Mouse (Mus musculus) hindbrain, postnatal 0 days (tissue): ENCODE results near the gene Atp10a. TPM values are rescaled to one million over a fixed set of nuclear protein-coding genes. Genes with fewer than 3 reads are reported as not detected.
A peak's percentile ranks its signal among the peaks of the same experiment; 100 is the strongest.

Experiments used
- ATAC-seq: fragments of 200-750 bp; cut with Nextera tagmentation; 2 replicates; pipeline ENCODE4 v1.8.0; 2017; ENCODE audit warnings: mild to moderate bottlenecking, moderate TSS enrichment, moderate library complexity
- DNase-seq: peaks from one replicate; pipeline ENCODE4 v3.0.0-alpha.2; 2015; ENCODE audit warnings: low spot score
- H3K27ac ChIP-seq: fragments of 300-500 bp; sonication (generic); 2 replicates; pipeline ENCODE4 v1.5.1; 2014; ENCODE audit warnings: mild to moderate bottlenecking
- H3K27me3 ChIP-seq: fragments of 300-500 bp; sonication (generic); 2 replicates; pipeline ENCODE4 v1.6.1; 2014; ENCODE audit warnings: low read length, mixed read lengths; ENCODE audit not compliant: insufficient read depth
- H3K36me3 ChIP-seq: fragments of 300-500 bp; sonication (generic); 2 replicates; pipeline ENCODE4 v1.6.1; 2014; ENCODE audit warnings: low read length, mixed read lengths; ENCODE audit not compliant: insufficient read depth
- H3K4me1 ChIP-seq: fragments of 300-500 bp; sonication (generic); 2 replicates; pipeline ENCODE4 v1.6.1; 2014; ENCODE audit warnings: antibody characterized with exemption, low read length, mixed read lengths; ENCODE audit not compliant: insufficient read depth
- H3K4me2 ChIP-seq: fragments of 300-500 bp; sonication (generic); 2 replicates; pipeline ENCODE4 v1.6.1; 2014; ENCODE audit warnings: low read depth, mild to moderate bottlenecking, low read length, moderate library complexity, mixed read lengths
- H3K4me3 ChIP-seq: fragments of 300-500 bp; sonication (generic); 2 replicates; pipeline ENCODE4 v1.5.1; 2014; ENCODE audit warnings: low read length
- H3K9ac ChIP-seq: fragments of 300-500 bp; sonication (generic); replicated peaks from 2 replicates; pipeline ENCODE4 v1.6.1; 2014; ENCODE audit warnings: mild to moderate bottlenecking, low read length, moderate library complexity, mixed read lengths
- H3K9me3 ChIP-seq: fragments of 300-500 bp; sonication (generic); 2 replicates; pipeline ENCODE4 v1.6.1; 2016; ENCODE audit warnings: low read length, mixed read lengths
- CTCF ChIP-seq: IDR thresholded peaks from 2 replicates; pipeline ENCODE4 v1.5.1; 2016; ENCODE audit warnings: antibody characterized with exemption, control low read depth, low read depth
- WGBS: fragments of 180-500 bp; shearing (Covaris S2); extraction: QIAGEN DNeasy Blood & Tissue Kit; methylation state at CpG from one replicate; pipeline ENCODE4 v1.1.7; 2014; 5-methylcytosine and 5-hydroxymethylcytosine counted together
- polyA plus RNA-seq: library from polyadenylated mRNA; unstranded; fragments of >200 nt; fragmentation: Nextera tagmentation; extraction: Ambion mirVana; gene quantifications from 2 replicates; pipeline ENCODE4 v1.2.1, GENCODE M21; 2015
- total RNA-seq: library from RNA; depleted of rRNA; stranded (reverse); fragments of >200 nt; gene quantifications from 2 replicates; pipeline ENCODE4 v1.2.3, GENCODE M21; 2014

Gene Atp10a
- total and polyA plus RNA-seq, 2 experiments from 2014 or later = 0.75 to 5.9 TPM

DNA sequence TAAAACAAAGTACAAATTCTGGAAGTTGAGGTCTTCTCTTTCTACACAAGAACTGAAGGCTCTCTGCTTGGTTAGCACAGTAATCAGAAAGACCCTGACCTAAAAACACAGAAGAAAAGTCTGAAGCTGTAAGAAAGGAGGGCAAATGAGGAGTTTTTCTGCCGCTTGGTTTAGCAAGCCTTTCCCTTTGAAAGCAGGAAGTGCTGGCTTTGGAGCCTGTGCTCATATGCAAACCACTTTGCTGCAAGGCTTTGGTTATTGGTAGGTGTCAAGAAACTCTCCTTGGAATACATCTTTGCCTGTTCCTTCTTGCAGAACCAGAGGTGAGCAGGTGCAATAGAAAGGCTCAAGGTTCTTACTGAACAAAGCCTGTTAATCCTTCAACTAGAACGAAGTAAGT lies 41.1 kb downstream of the Atp10a start:
- Histone ChIP-seq H3K9me3 (no peaks in the 10 kb centered on the region), H3K9ac (no peak overlapping the region), H3K27me3 (no peaks in the 10 kb centered on the region), H3K4me1 (no peaks in the 10 kb centered on the region), H3K4me3 (no peak overlapping the region), H3K36me3 (no peaks in the 10 kb centered on the region), H3K27ac (no peak overlapping the region), H3K4me2 (no peak overlapping the region)
- ATAC-seq (no peak), DNase-seq (no peak)
- TF ChIP-seq CTCF = no peak
- 66% methylated on average over 2 of the region's 2 CpGs for WGBS

DNA sequence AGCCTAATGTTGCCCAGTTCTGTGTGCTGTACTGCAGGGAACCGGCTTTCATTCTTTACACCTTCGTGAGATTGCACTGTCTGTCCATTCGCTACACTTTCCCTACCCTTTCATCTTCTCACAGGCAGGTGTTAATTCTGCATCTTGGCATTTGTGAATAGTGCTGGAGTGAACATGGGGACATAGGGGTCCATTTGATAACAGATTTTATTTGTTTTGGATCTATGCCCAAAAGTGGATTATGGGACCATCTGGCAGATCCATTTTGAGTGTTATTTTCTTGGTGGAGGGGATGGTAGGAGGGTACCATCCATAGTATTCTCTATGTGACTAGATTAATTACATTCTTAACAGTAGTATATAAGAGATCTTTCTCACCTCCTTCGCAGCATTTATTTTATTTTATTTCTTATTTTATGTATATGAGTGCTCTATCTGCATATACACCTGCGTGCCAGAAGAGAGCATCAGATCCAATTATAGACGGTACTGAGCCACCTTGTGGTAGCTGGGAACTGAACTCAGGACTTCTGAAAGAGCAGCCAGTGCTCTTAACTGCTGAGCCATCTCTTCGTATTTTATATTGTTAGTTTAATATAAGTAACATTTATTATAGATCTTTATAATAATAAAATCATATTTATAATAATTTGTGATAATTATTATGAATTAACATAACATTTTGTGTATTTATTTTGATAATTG lies 42.9 kb downstream of the Atp10a start:
- H3K4me1 ChIP-seq = no peaks in the 10 kb centered on the region
- no peaks in the 10 kb centered on the region for H3K27me3 ChIP-seq
- H3K9ac ChIP-seq = no peak overlapping the region
- DNase-seq (peak; percentile 6), ATAC-seq (0 out of 2 replicates have a peak, but pooled peaks have one; percentile 43)
- no peaks in the 10 kb centered on the region for H3K36me3 ChIP-seq
- H3K4me2 ChIP-seq = no peak overlapping the region
- H3K9me3 ChIP-seq = no peaks in the 10 kb centered on the region
- no peak overlapping the region for H3K4me3 ChIP-seq
- WGBS = 84% methylated on average over 7 of the region's 7 CpGs
- peak; percentile 20; the same call in 1 of the 2 replicates for TF ChIP-seq CTCF
- no peak overlapping the region for H3K27ac ChIP-seq

DNA sequence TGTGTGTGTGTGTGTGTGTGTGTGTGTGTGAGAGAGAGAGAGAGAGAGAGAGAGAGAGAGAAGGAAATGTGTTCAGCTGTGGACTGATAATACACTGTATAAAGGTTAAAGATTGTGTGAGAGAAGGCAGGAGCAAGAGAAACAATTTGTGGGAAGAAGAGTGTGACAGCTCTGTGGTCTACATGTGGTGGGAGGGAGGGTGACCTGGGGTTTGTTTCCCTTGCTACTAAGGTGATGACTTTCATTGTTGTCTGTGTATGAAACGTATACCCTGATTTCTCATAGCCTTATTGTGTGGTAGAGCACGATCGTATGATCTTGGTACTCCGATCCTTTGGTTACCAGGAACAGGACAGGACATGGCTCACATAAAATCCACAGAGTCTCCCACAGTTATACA lies 45.3 kb downstream of the Atp10a start:
- H3K27me3 ChIP-seq = no peaks in the 10 kb centered on the region
- no peak overlapping the region for H3K27ac ChIP-seq
- H3K4me1 ChIP-seq = no peaks in the 10 kb centered on the region
- H3K9me3 ChIP-seq = no peaks in the 10 kb centered on the region
- 92% methylated on average over 4 of the region's 4 CpGs for WGBS
- no peak overlapping the region for H3K4me3 ChIP-seq
- no peak for TF ChIP-seq CTCF
- DNase-seq (no peak), ATAC-seq (no peak)
- H3K36me3 ChIP-seq = no peaks in the 10 kb centered on the region
- H3K9ac ChIP-seq = no peak overlapping the region
- no peak overlapping the region for H3K4me2 ChIP-seq

DNA sequence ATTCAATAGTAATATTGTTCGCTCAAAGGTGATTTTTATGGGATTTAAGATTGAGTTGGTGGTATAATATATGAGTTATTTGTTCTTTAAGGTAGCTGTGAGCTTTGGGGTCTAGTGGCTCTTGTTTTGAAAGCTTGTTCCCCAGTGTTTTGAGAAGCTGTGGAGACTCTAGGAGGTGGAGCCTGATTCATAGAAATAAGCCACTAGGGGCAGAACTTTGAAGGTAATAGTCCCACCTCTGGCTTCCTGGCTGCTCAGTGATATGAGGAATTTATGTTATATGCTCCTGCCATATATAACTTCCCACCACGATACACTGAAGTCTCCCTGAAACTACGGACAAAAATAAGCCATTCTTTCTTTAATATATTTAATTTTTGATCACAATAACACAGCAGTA lies 49.2 kb downstream of the Atp10a start:
- no peak overlapping the region for H3K4me3 ChIP-seq
- H3K4me1 ChIP-seq = no peaks in the 10 kb centered on the region
- no peak overlapping the region for H3K27ac ChIP-seq
- no peaks in the 10 kb centered on the region for H3K27me3 ChIP-seq
- no peak overlapping the region for H3K9ac ChIP-seq
- TF ChIP-seq CTCF = no peak
- H3K4me2 ChIP-seq = no peak overlapping the region
- H3K36me3 ChIP-seq = no peaks in the 10 kb centered on the region
- 96% methylated on average over 3 of the region's 3 CpGs for WGBS
- no peaks in the 10 kb centered on the region for H3K9me3 ChIP-seq
- DNase-seq (no peak), ATAC-seq (no peak)

DNA sequence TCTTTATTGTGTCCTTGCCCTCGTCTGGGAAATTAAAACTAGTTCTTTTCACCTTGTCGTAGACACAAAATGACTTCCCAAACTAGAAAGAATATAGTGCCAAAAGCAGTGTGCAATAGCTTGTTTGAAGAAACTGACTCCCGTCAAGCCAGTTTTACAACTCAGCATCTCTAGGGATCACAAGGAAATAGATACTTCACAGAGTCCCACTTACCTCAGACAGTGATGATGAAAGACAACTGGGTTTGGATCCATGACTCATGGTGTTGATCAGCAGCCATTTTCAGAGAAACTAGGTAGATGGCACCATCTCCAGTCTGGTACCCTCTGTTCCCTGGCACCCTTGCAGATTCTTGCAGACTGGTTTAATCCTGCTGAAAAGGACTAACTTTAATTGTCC lies 53.3 kb downstream of the Atp10a start:
- TF ChIP-seq CTCF = no peak
- H3K36me3 ChIP-seq = no peaks in the 10 kb centered on the region
- H3K27me3 ChIP-seq = no peaks in the 10 kb centered on the region
- H3K4me2 ChIP-seq = no peak overlapping the region
- WGBS = 88% methylated on average over 3 of the region's 3 CpGs
- H3K9ac ChIP-seq = no peak overlapping the region
- DNase-seq = no peak
- no peak overlapping the region for H3K27ac ChIP-seq
- no peak overlapping the region for H3K4me3 ChIP-seq
- no peak for ATAC-seq
- H3K9me3 ChIP-seq = no peaks in the 10 kb centered on the region
- no peaks in the 10 kb centered on the region for H3K4me1 ChIP-seq

DNA sequence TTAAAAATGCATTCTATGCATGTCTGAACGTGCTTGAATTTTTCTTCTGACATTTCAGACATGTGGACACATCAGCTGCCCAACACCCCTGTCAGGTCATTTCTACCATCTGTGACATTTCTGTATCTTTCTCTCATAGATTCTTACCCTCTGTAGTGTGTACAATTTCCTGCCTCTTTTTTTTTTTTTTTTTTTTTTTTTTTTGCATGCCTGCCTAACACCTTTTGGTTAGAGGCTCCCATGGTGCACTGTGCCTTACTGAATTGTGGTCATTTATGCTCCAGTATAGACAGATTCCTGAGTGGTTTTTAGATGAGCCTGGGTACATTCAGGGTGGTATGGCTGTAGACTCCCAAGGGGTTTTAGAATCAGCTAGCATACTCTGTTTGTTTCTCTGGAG lies 54.3 kb downstream of the Atp10a start:
- no peak for TF ChIP-seq CTCF
- no peak overlapping the region for H3K4me3 ChIP-seq
- DNase-seq (no peak), ATAC-seq (no peak)
- H3K36me3 ChIP-seq = no peaks in the 10 kb centered on the region
- H3K4me2 ChIP-seq = no peak overlapping the region
- H3K27ac ChIP-seq = no peak overlapping the region
- no peaks in the 10 kb centered on the region for H3K27me3 ChIP-seq
- no peaks in the 10 kb centered on the region for H3K9me3 ChIP-seq
- H3K9ac ChIP-seq = no peak overlapping the region
- H3K4me1 ChIP-seq = no peaks in the 10 kb centered on the region
- WGBS = 80% methylated on average over 1 of the region's 1 CpGs

DNA sequence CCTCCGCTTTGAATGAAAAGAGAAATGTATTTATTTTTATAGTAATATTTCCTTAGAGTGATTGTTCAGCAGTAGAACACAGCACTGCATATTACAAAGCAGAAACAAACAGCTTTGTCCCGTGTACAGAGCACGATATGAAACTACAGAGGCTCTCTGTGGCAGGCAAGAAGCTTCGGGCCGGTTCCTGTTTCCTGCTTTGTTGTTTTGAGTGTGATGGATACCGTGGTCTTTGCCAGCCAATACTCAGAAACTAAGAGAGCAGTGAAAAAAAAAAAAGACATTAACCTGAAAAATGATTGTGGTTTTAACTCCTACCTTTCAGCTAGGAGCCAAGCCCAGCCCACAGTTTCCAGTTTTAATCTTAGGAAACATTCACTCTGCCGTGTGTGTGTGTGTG lies 55.8 kb downstream of the Atp10a start:
- Histone ChIP-seq H3K4me3 (no peak overlapping the region), H3K27me3 (no peaks in the 10 kb centered on the region), H3K4me2 (no peak overlapping the region), H3K36me3 (no peaks in the 10 kb centered on the region), H3K9me3 (no peaks in the 10 kb centered on the region), H3K9ac (no peak overlapping the region), H3K4me1 (no peaks in the 10 kb centered on the region), H3K27ac (no peak overlapping the region)
- no peak for TF ChIP-seq CTCF
- DNase-seq = no peak
- no peak for ATAC-seq
- WGBS = 77% methylated on average over 7 of the region's 7 CpGs
